Mouse (Mus musculus) lung, postnatal 0 days (tissue): ENCODE results near the gene Lig1. TPM values are rescaled to one million over a fixed set of nuclear protein-coding genes. Genes with fewer than 3 reads are reported as not detected.

Experiments
- ATAC-seq: fragments of 200-750 bp; cut with Nextera tagmentation; 2 replicates; pipeline ENCODE4 v1.8.0; 2017; ENCODE audit warnings: moderate library complexity
- DNase-seq: peaks from one replicate; pipeline ENCODE4 v3.0.0-alpha.2; 2016; ENCODE audit warnings: low spot score
- H3K27ac ChIP-seq: fragments of 300-500 bp; sonication (generic); 2 replicates; pipeline ENCODE4 v1.5.1; 2014; ENCODE audit warnings: antibody characterized with exemption, mild to moderate bottlenecking, low read length, mixed read lengths
- H3K27me3 ChIP-seq: fragments of 300-500 bp; sonication (generic); replicated peaks from 2 replicates; pipeline ENCODE4 v1.6.1; 2014; ENCODE audit warnings: low read length, mixed read lengths; ENCODE audit not compliant: insufficient read depth
- H3K36me3 ChIP-seq: fragments of 300-500 bp; sonication (generic); 2 replicates; pipeline ENCODE4 v1.6.1; 2014; ENCODE audit warnings: low read length, mixed read lengths; ENCODE audit not compliant: insufficient read depth
- H3K4me1 ChIP-seq: fragments of 300-500 bp; sonication (generic); 2 replicates; pipeline ENCODE4 v1.6.1; 2014; ENCODE audit warnings: antibody characterized with exemption, low read depth, low read length, mixed read lengths; ENCODE audit not compliant: insufficient read depth
- H3K4me2 ChIP-seq: fragments of 300-500 bp; sonication (generic); replicated peaks from 2 replicates; pipeline ENCODE4 v1.6.1; 2014; ENCODE audit warnings: low read depth, mild to moderate bottlenecking, low read length, moderate library complexity, mixed read lengths
- H3K4me3 ChIP-seq: fragments of 300-500 bp; sonication (generic); 2 replicates; pipeline ENCODE4 v1.5.1; 2014; ENCODE audit warnings: low read depth, low read length
- H3K9ac ChIP-seq: fragments of 300-500 bp; sonication (generic); replicated peaks from 2 replicates; pipeline ENCODE4 v1.6.1; 2014; ENCODE audit warnings: low read depth, mild to moderate bottlenecking
- H3K9me3 ChIP-seq: fragments of 300-500 bp; sonication (generic); 2 replicates; pipeline ENCODE4 v1.6.1; 2016; ENCODE audit warnings: low read length, mixed read lengths
- CTCF ChIP-seq: IDR thresholded peaks from 2 replicates; pipeline ENCODE4 v1.5.1; 2016; ENCODE audit warnings: antibody characterized with exemption, mild to moderate bottlenecking
- EP300 ChIP-seq: IDR thresholded peaks from 2 replicates; pipeline ENCODE4 v1.6.1; 2016; ENCODE audit warnings: antibody characterized with exemption, mild to moderate bottlenecking, control low read depth
- WGBS: fragments of 180-500 bp; shearing (Covaris S2); extraction: QIAGEN DNeasy Blood & Tissue Kit; methylation state at CpG from one replicate; pipeline ENCODE4 v1.1.7; 2014; 5-methylcytosine and 5-hydroxymethylcytosine counted together
- polyA plus RNA-seq: library from polyadenylated mRNA; unstranded; fragments of >200 nt; fragmentation: Nextera tagmentation; extraction: Ambion mirVana; gene quantifications from 2 replicates; pipeline ENCODE4 v1.2.1, GENCODE M21; 2015

The Lig1 gene
- polyA plus RNA-seq, 1 experiment from 2014 or later = 16.5 TPM

DNA sequence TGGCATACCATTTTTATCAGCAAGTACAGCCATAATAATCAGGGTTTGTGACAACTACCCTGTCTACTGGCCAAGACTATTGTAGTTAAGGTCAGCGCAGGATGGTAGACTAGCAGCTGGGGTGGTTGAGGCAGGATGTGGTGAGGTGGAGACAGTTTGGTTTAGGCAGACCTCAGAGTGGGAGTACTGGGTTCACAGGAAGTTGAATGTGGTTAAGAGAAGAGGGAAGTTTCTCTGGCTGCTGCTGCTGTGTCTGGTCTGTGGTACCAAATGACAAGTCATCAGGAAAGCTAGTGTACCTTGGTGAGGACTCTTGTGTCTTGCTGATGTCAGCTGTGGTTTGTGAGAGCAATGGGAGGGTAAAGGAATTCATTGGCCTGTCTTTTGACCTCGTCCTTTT is 25.7 kb downstream of the Lig1 start:
- Histone ChIP-seq H3K9me3 (no peaks in the 10 kb centered on the region), H3K4me3 (no peak overlapping the region), H3K27me3 (no peaks in the 10 kb centered on the region), H3K4me1 (no peaks in the 10 kb centered on the region), H3K4me2 (no peak overlapping the region), H3K36me3 (peaks cover 12% of the 10 kb centered on the region; the same call in 1 of the 2 replicates), H3K9ac (no peak overlapping the region), H3K27ac (no peak overlapping the region)
- WGBS = 83% methylated on average over 2 of the region's 2 CpGs
- no peak for ATAC-seq
- TF ChIP-seq EP300 = no peak
- no peak for TF ChIP-seq CTCF
- no peak for DNase-seq

DNA sequence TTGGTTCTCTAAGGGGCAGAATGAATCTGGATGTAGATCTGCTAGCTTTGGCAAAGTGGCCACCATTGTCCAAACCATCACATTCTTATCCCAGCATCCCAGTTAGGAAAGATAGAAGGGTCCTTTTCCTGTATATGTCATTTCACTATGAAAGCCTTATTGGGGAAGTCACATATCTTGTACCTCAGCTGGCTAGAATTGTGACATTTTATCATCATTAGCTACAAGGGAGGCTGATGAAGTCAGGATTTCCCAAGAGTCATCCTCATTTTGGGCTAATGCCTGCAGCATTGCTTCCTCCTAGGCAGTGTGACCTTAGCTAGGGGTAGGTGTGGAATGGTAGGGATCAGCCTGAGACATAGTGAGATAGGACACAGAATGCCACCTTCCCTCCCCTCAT is 26.3 kb downstream of the Lig1 start:
- Histone ChIP-seq H3K4me3 (no peak overlapping the region), H3K9ac (no peak overlapping the region), H3K9me3 (no peaks in the 10 kb centered on the region), H3K4me2 (no peak overlapping the region), H3K4me1 (no peaks in the 10 kb centered on the region), H3K27ac (no peak overlapping the region), H3K36me3 (peaks cover 12% of the 10 kb centered on the region; the same call in 1 of the 2 replicates), H3K27me3 (no peaks in the 10 kb centered on the region)
- DNase-seq (no peak), ATAC-seq (no peak)
- TF ChIP-seq CTCF (no peak), EP300 (no peak)

DNA sequence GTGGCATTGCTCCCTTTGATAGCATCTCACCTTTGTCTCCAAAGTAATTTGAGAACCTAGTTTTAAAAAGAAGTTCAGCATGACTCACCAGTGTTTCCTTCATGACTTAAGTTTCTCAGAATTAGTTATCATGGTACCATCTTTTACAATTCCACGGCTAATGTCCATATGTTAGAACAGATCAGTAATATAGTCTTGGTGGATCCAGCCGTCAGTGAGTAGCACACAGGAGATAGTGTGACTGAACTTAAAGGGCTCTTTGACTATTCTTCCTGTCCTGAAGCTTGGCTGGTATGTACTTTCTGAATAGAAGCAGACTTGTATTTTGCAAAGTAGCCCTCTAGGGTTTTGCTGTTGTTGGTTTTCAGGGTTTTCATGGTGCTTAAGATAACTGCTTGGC is 32.3 kb downstream of the Lig1 start:
- Histone ChIP-seq H3K4me2 (no peak overlapping the region), H3K27me3 (no peaks in the 10 kb centered on the region), H3K4me3 (no peak overlapping the region), H3K9ac (no peak overlapping the region), H3K4me1 (no peaks in the 10 kb centered on the region), H3K27ac (no peak overlapping the region), H3K36me3 (0 out of 2 replicates have a peak, but pooled peaks cover 3% of the 10 kb centered on the region), H3K9me3 (no peaks in the 10 kb centered on the region)
- no peak for DNase-seq
- no peak for TF ChIP-seq EP300
- TF ChIP-seq CTCF = no peak
- no peak for ATAC-seq
- WGBS = 95% methylated on average over 2 of the region's 2 CpGs

DNA sequence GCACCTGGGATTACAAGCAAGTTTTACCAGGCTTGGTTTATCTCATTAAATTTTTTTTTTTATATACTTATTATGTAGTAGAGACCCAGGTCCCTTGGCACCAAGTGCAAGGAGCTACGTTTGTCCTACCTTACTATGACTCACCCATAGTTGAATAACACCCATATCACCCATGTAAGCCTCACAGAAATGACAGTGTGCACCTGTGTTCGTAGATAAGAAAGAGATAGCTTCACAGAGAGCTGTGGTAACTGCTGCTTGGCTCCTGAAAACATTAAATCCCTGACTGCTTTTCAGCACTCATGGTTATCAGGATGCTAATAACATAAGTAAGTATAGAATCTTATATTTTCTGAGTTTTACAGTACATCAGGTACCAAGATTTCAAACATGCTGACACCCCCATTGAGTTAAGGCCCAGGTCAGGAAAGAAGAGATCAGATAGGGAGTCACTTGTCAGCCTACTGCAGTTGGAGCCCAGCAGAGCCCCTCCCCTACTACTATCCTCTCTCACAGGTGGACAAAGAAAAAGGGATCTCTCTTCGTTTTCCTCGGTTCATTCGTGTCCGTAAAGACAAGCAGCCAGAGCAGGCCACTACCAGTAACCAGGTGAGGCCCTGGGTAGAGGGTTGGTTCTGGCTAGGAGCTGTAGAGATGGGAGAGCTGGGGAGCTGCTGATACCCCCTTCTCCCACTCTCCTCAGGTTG is 33.6 kb downstream of the Lig1 start:
- Histone ChIP-seq H3K9ac (no peak overlapping the region), H3K4me3 (no peak overlapping the region), H3K36me3 (0 out of 2 replicates have a peak, but pooled peaks cover 3% of the 10 kb centered on the region), H3K4me1 (no peaks in the 10 kb centered on the region), H3K9me3 (no peaks in the 10 kb centered on the region), H3K27ac (no peak overlapping the region), H3K4me2 (no peak overlapping the region), H3K27me3 (no peaks in the 10 kb centered on the region)
- 89% methylated on average over 6 of the region's 6 CpGs for WGBS
- ATAC-seq (no peak), DNase-seq (no peak)
- TF ChIP-seq CTCF (no peak), EP300 (no peak)

DNA sequence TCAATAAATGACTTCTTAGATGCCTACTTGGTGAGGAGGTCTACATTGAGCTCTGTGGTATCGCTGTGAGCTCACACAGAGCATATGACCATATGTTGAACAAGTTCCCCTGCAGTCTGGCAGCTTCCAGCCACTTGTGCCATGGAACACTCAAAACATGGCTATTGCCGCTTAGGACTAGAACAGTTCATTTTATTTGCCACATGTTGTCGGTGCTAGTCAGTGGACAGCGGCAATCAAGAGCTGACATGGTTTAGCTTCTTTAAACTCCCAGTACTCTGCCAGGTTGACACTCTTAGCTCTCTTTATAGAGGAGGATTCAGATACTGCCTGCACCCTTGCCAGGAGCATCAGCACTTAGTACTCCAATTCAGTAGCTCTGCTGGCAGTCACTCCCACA is 34.3 kb downstream of the Lig1 start:
- Histone ChIP-seq H3K27me3 (no peaks in the 10 kb centered on the region), H3K36me3 (0 out of 2 replicates have a peak, but pooled peaks cover 3% of the 10 kb centered on the region), H3K4me3 (no peak overlapping the region), H3K4me2 (no peak overlapping the region), H3K9ac (no peak overlapping the region), H3K4me1 (no peaks in the 10 kb centered on the region), H3K27ac (no peak overlapping the region), H3K9me3 (no peaks in the 10 kb centered on the region)
- ATAC-seq (no peak), DNase-seq (no peak)
- WGBS = 99% methylated on average over 4 of the region's 4 CpGs
- TF ChIP-seq EP300 (no peak), CTCF (no peak)

DNA sequence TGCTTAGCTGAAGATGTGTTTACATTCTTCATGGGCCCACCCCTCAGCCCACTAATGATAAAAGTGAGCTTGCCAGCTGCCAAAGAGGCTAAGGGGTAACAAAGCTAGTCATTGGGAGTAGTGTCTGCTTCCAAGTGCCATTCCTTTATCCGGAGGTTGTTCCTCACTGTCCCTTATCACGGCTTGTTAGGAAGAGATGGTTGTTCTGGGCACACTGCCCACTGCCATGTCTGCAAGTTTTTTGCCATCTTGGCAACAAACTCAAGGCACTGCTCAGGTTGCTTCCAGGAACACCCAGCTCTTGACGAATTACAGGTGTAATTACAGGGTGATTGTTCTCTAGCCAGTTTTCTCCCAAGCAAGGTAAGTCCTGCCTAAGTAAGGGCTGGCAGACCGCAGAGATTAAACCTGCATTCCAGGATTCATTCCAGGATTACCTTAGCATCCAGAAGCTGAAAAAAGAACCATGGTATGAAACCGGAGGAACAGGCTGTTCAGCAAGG is 37.1 kb downstream of the Lig1 start:
- Histone ChIP-seq H3K9me3 (no peaks in the 10 kb centered on the region), H3K9ac (no peak overlapping the region), H3K4me2 (no peak overlapping the region), H3K27ac (no peak overlapping the region), H3K36me3 (0 out of 2 replicates have a peak, but pooled peaks cover 3% of the 10 kb centered on the region), H3K4me1 (no peaks in the 10 kb centered on the region), H3K27me3 (no peaks in the 10 kb centered on the region), H3K4me3 (no peak overlapping the region)
- DNase-seq = peak; percentile 16
- TF ChIP-seq EP300 (no peak), CTCF (no peak)
- 51% methylated on average over 5 of the region's 5 CpGs for WGBS
- ATAC-seq = peak; percentile 23; the same call in 1 of the 2 replicates
